Mouse (Mus musculus) limb, embryonic 11.5 days (tissue): ENCODE data around the gene Sap30bp. TPM values are rescaled to one million over a fixed set of nuclear protein-coding genes. Genes with fewer than 3 reads are reported as not detected.
A peak's percentile ranks its signal among the peaks of the same experiment; 100 is the strongest.

Source experiments
- ATAC-seq: fragments of 200-750 bp; cut with Nextera tagmentation; 2 replicates; pipeline ENCODE4 v1.8.0; 2017; ENCODE audit warnings: low read depth; ENCODE audit not compliant: insufficient number of reproducible peaks, low FRiP score, low TSS enrichment
- DNase-seq: peaks from one replicate; pipeline ENCODE4 v3.0.0-alpha.2; 2015; ENCODE audit warnings: low spot score
- H3K27ac ChIP-seq: fragments of 300-500 bp; sonication (generic); replicated peaks from 2 replicates; pipeline ENCODE4 v1.5.1; 2014; ENCODE audit warnings: low read depth, mild to moderate bottlenecking, low read length
- H3K27me3 ChIP-seq: fragments of 300-500 bp; sonication (generic); 2 replicates; pipeline ENCODE4 v1.6.1; 2014; ENCODE audit warnings: mild to moderate bottlenecking, low read length, mixed read lengths; ENCODE audit not compliant: control insufficient read depth, insufficient read depth
- H3K36me3 ChIP-seq: fragments of 300-500 bp; sonication (generic); 2 replicates; pipeline ENCODE4 v1.6.1; 2014; ENCODE audit warnings: mild to moderate bottlenecking, low read length, moderate library complexity, mixed read lengths; ENCODE audit not compliant: control insufficient read depth, insufficient read depth
- H3K4me1 ChIP-seq: fragments of 300-500 bp; sonication (generic); 2 replicates; pipeline ENCODE4 v1.6.1; 2014; ENCODE audit warnings: low read length, mixed read lengths; ENCODE audit not compliant: control insufficient read depth, insufficient read depth
- H3K4me2 ChIP-seq: fragments of 300-500 bp; sonication (generic); 2 replicates; pipeline ENCODE4 v1.6.1; 2014; ENCODE audit warnings: low read depth, mild to moderate bottlenecking, moderate library complexity; ENCODE audit not compliant: severe bottlenecking
- H3K4me3 ChIP-seq: fragments of 300-500 bp; sonication (generic); 2 replicates; pipeline ENCODE4 v1.5.1; 2014; ENCODE audit warnings: low read depth, low read length
- H3K9ac ChIP-seq: fragments of 300-500 bp; sonication (generic); 2 replicates; pipeline ENCODE4 v1.6.1; 2014; ENCODE audit warnings: mild to moderate bottlenecking, low read length
- H3K9me3 ChIP-seq: fragments of 300-500 bp; sonication (generic); 2 replicates; pipeline ENCODE4 v1.6.1; 2016; ENCODE audit warnings: low read length; ENCODE audit not compliant: control insufficient read depth
- WGBS: fragments of 180-500 bp; shearing (Covaris S2); extraction: QIAGEN DNeasy Blood & Tissue Kit; methylation state at CpG from one replicate; pipeline ENCODE4 v1.1.7; 2014; 5-methylcytosine and 5-hydroxymethylcytosine counted together
- polyA plus RNA-seq: library from polyadenylated mRNA; unstranded; fragments of >200 nt; fragmentation: Nextera tagmentation; extraction: Ambion mirVana; gene quantifications from 2 replicates; pipeline ENCODE4 v1.2.1, GENCODE M21; 2014

The Sap30bp gene
- polyA plus RNA-seq, 1 experiment from 2014 or later = 50.7 TPM

DNA sequence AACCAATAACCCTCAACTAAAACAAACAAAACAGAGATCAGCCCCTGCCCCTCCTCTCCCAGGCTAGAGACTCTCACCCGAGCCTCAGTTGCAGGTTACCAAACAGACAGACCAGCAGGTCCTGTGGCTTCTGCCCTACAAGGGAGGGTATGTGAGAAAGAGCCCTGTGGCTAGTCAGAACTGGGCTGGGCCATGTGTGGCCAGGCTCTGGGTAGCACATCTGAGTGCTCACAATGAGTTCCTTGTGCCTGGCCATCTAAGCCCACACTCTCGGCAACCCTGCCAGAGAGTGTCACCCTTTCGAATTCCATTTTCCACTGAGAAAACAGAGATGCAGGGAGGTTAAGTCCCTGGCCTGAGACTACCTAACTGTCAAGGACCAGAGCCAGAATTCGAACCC, 59.0 kb downstream of the Sap30bp start:
- Histone ChIP-seq H3K9ac (0 out of 2 replicates have a peak overlapping the region, but pooled peaks have one; percentile 12), H3K36me3 (no peaks in the 10 kb centered on the region), H3K9me3 (no peaks in the 10 kb centered on the region), H3K4me1 (no peaks in the 10 kb centered on the region), H3K4me2 (no peak overlapping the region), H3K4me3 (no peak overlapping the region), H3K27me3 (no peaks in the 10 kb centered on the region), H3K27ac (no peak overlapping the region)
- DNase-seq (no peak), ATAC-seq (no peak)
- WGBS = 70% methylated on average over 4 of the region's 4 CpGs

DNA sequence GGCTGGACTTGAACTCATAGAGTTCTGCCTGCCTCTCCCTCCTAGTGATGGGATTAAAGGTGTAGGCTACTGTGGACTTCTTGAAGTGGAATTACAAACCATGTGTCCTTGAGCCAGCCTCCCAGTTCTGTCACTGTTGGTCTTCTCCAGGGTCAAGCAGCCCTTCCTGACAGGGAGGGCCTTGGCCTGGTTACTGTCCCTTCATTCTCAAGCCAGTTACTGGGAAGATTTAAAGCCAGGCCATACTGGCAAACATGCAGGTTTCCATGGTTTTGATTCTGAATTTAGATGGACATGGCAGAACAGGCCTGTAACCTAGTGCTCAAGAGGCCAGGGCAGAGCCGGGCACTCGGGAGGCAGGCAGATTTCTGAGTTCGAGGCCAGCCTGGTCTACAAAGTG, 62.2 kb downstream of the Sap30bp start:
- H3K36me3 ChIP-seq = no peaks in the 10 kb centered on the region
- H3K27ac ChIP-seq = no peak overlapping the region
- H3K9me3 ChIP-seq = no peaks in the 10 kb centered on the region
- H3K9ac ChIP-seq = no peak overlapping the region
- no peak overlapping the region for H3K4me2 ChIP-seq
- 88% methylated on average over 3 of the region's 3 CpGs for WGBS
- no peak for DNase-seq
- no peak for ATAC-seq
- no peak overlapping the region for H3K4me3 ChIP-seq
- peaks cover 4% of the 10 kb centered on the region; the same call in 1 of the 2 replicates for H3K27me3 ChIP-seq
- H3K4me1 ChIP-seq = no peaks in the 10 kb centered on the region

DNA sequence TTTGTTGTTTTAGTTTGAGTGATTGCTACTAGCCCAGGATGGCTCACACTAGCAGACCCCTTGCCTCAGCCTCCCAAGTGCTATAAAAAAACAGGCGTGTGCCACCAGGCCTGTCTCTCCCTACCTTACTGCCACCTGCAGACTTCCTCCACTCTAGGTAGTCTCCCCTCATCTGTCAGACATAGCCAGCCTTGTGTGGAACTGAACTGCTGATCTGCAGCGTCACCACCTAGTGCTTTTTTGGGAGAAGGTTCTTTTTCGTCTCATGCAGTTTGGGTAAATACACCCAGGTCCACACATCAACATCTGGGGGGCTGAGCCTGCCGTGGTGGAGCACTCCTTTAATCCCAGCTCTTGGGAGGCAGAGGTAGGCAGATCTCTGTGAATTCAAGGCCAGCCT, 64.0 kb downstream of the Sap30bp start:
- H3K9ac ChIP-seq = no peak overlapping the region
- H3K9me3 ChIP-seq = no peaks in the 10 kb centered on the region
- H3K4me1 ChIP-seq = no peaks in the 10 kb centered on the region
- no peak overlapping the region for H3K4me2 ChIP-seq
- H3K27me3 ChIP-seq = peaks cover 4% of the 10 kb centered on the region; the same call in 1 of the 2 replicates
- DNase-seq (no peak), ATAC-seq (no peak)
- H3K27ac ChIP-seq = no peak overlapping the region
- no peaks in the 10 kb centered on the region for H3K36me3 ChIP-seq
- H3K4me3 ChIP-seq = no peak overlapping the region
- 73% methylated on average over 4 of the region's 4 CpGs for WGBS

DNA sequence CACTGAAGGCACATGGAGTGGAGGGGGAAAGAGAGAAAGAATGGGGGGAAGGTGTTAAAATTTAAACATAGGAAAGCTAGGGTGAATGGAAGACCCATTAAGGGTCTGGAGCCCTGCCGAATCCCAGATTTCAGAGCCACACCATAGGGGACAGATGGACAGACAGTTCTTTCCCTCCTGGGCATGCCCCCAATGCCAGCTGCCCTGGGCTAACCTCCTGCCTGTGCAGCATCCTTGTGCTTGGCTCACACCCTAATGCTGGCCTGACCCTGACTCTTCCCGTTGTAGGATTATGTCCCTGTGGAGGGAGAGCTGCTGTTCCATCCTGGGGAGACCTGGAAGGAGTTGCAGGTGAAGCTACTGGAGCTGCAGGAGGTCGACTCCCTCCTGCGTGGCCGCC, 64.6 kb downstream of the Sap30bp start:
- Histone ChIP-seq H3K27ac (no peak overlapping the region), H3K4me1 (no peaks in the 10 kb centered on the region), H3K9me3 (no peaks in the 10 kb centered on the region), H3K27me3 (peaks cover 4% of the 10 kb centered on the region; the same call in 1 of the 2 replicates), H3K4me2 (no peak overlapping the region), H3K36me3 (no peaks in the 10 kb centered on the region), H3K9ac (no peak overlapping the region), H3K4me3 (no peak overlapping the region)
- DNase-seq (no peak), ATAC-seq (no peak)
- 62% methylated on average over 5 of the region's 5 CpGs for WGBS

DNA sequence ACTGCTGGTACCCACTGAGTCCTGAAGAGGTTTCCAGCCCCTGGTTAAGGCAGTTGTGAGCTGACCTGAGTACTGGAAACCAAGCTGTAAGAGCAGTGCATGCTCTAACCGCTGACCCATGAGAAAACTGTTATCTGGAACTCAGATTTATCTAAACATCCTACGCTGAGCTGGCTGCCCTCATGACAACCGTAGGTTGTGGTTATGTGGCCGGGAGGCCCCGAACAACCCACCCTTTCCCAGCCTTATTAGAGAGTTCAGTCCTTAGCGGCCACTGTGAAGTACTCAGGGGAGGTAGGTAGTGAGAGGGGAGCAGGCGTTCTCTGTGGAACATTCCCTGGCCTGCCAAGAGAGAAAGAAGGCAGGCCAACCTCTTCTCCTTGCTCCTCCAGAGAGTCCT, 65.9 kb downstream of the Sap30bp start:
- Histone ChIP-seq H3K4me1 (no peaks in the 10 kb centered on the region), H3K27ac (no peak overlapping the region), H3K4me2 (no peak overlapping the region), H3K4me3 (no peak overlapping the region), H3K9me3 (no peaks in the 10 kb centered on the region), H3K27me3 (peaks cover 4% of the 10 kb centered on the region; the same call in 1 of the 2 replicates), H3K9ac (no peak overlapping the region), H3K36me3 (no peaks in the 10 kb centered on the region)
- ATAC-seq (no peak), DNase-seq (no peak)
- 88% methylated on average over 7 of the region's 7 CpGs for WGBS

DNA sequence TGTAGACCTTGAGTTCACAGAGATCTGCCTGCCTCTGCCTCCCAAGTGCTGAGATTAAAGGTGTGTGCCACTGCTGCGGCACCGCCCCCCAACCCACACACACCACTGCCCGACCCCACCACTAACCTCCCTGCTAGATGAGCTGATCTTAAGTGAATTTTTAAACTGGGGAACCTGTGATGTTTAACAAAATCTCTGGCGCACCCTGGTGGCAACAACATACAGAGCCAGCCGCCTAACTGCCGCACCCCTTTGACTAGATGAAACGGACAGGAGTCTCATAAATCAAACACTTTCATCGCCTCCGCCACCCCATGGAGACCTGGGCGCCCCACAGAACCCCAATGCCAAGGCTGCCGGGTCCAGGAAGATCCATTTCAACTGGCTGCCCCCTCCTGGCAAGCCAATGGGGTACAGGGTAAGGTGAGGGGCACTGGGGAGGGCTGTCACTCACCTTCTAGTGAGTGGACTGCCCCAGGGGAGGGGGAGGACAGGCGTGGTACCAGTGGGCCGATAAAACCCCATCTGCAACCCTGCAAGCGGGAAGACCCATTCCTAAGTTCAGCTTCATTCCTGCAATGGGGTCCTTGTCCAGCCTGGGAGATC, 66.6 kb downstream of the Sap30bp start:
- DNase-seq (peak; percentile 78), ATAC-seq (no peak)
- Histone ChIP-seq H3K4me1 (peaks cover 4% of the 10 kb centered on the region; the same call in 1 of the 2 replicates), H3K4me2 (no peak overlapping the region), H3K9ac (no peak overlapping the region), H3K27ac (no peak overlapping the region), H3K27me3 (peaks cover 4% of the 10 kb centered on the region; the same call in 1 of the 2 replicates), H3K9me3 (no peaks in the 10 kb centered on the region), H3K4me3 (no peak overlapping the region), H3K36me3 (no peaks in the 10 kb centered on the region)
- 16% methylated on average over 14 of the region's 14 CpGs for WGBS

DNA sequence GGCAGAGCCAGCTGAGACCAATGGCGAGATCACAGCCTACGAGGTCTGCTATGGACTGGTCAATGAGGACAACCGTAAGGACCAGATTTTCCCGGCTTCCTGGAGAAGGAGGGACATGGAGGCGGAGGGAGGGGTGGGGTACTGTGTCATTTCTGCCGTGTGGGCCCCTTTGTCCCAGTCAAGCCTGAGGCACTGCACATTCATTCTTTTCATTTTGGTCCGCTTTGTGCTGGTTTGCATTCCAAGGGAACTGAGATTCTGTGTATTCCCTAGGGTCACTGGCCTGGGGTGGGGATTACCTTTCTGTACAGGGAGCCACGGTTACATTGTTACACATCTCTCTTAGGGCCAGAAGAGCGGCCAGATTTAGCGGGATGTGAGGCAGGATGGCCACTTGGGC, 67.5 kb downstream of the Sap30bp start:
- WGBS = 60% methylated on average over 10 of the region's 10 CpGs
- H3K27me3 ChIP-seq = peaks cover 4% of the 10 kb centered on the region; the same call in 1 of the 2 replicates
- DNase-seq = no peak
- ATAC-seq = no peak
- H3K36me3 ChIP-seq = no peaks in the 10 kb centered on the region
- no peak overlapping the region for H3K4me2 ChIP-seq
- H3K9ac ChIP-seq = no peak overlapping the region
- no peak overlapping the region for H3K27ac ChIP-seq
- no peaks in the 10 kb centered on the region for H3K9me3 ChIP-seq
- no peak overlapping the region for H3K4me3 ChIP-seq
- peaks cover 9% of the 10 kb centered on the region; the same call in 1 of the 2 replicates for H3K4me1 ChIP-seq

DNA sequence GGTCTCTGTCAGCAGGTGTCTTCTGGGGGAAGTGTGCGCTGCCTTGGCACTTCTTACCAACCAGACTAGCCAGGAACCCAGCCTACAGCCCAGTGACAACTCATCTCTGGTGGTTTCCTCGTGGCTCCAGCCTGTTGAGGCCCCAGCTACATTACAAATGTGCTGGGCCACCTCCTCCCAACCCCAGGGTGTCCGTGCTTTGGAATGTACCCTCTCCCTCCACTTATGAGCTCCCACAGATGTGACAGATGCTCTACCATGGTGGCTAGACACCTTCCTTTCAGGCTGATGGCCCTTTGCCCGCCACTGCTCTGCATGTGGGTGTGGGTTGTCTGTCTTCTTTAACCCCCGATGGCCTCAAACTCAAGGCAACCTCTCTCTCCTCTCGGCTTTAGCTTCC, 68.6 kb downstream of the Sap30bp start:
- Histone ChIP-seq H3K4me3 (no peak overlapping the region), H3K4me1 (peaks cover 12% of the 10 kb centered on the region; the same call in 1 of the 2 replicates), H3K27me3 (peaks cover 4% of the 10 kb centered on the region; the same call in 1 of the 2 replicates), H3K27ac (no peak overlapping the region), H3K9me3 (no peaks in the 10 kb centered on the region), H3K36me3 (no peaks in the 10 kb centered on the region), H3K4me2 (no peak overlapping the region), H3K9ac (no peak overlapping the region)
- ATAC-seq = no peak
- DNase-seq = no peak
- 67% methylated on average over 6 of the region's 6 CpGs for WGBS

DNA sequence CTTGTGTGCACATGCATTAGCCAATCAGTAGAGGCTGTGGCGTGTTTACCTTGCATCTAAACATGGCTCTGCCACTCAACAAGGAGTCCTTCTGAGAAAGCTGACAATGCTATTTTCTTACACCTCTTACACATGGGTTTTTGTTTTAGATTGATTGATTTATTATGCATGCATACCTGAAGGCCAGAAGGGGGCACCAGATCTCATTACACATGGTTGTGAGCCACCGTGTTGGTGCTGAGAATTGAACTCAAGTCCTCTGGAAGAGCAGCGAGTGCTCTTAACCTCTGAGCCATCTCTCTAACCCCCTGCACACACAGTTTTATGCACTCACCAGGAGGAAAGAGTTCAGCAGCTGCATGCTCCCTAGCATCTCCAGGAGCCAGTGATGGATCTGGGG, 69.8 kb downstream of the Sap30bp start:
- WGBS = 79% methylated on average over 3 of the region's 3 CpGs
- H3K9ac ChIP-seq = no peak overlapping the region
- H3K4me1 ChIP-seq = peaks cover 12% of the 10 kb centered on the region; the same call in 1 of the 2 replicates

More for the DNA sequence above, 69.8 kb downstream of the Sap30bp start:
- no peak overlapping the region for H3K27ac ChIP-seq
- H3K9me3 ChIP-seq = no peaks in the 10 kb centered on the region
- H3K4me3 ChIP-seq = no peak overlapping the region
- H3K4me2 ChIP-seq = no peak overlapping the region
- ATAC-seq = no peak
- no peak for DNase-seq
- no peaks in the 10 kb centered on the region; the same call in 1 of the 2 replicates for H3K36me3 ChIP-seq
- H3K27me3 ChIP-seq = peaks cover 4% of the 10 kb centered on the region; the same call in 1 of the 2 replicates
